Mouse (Mus musculus) heart, adult 18-20 months (tissue): Measurements from ENCODE around the gene Esp31. TPM values are rescaled to one million over a fixed set of nuclear protein-coding genes. Genes with fewer than 3 reads are reported as not detected.

Source experiments
- DNase-seq, 2 experiments: peaks; one replicate each; pipeline ENCODE4 v3.0.0; 2021 to 2022; ENCODE audit warnings: mixed read lengths in 1 of 2
- long read RNA-seq, 2 experiments: library from polyadenylated mRNA; stranded (forward); transcript quantifications; one replicate each; pipeline ENCODE4 v2.0.0; 2021
- total RNA-seq, 2 experiments: library from RNA; stranded (reverse); gene quantifications; 2 replicates each; pipeline ENCODE4 v1.2.3; 2021

Gene Esp31
- not detected for total RNA-seq
- long read RNA-seq, experiment 1 = 0 reads
- long read RNA-seq, experiment 2 = 0 reads

DNA sequence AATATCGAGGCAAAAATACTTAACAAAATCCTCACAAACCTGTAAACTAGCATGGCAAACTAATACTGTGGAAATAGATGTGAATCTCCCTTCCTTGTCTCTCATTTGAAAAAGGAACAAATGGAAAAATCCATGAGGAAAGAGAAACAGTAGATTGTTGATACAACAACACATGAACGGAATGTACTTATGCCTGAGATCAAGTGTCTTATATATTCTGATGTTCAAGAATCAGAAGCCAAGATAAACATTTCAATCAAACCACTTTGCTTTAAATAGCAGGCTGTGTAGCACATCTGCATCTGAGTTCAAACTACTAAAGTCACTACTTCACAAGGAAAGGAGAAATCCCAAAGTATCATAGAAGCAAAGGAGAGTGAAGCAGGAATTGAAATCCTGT is at the start of gene Esp31:
Gene Esp31 (plus strand): TSS at position 301 of the 400 bp plus-strand sequence.
- no peak for DNase-seq

Other genes starting within 250 kb of the Esp31 start
- gene Esp36, start 219.3 kb upstream of the Esp31 start, total RNA-seq = not detected
- gene Esp34, start 85.3 kb upstream of the Esp31 start, total RNA-seq = not detected